Mouse (Mus musculus) hindbrain, embryonic 15.5 days (tissue): ENCODE measurements around the gene Olfr1389. TPM values are rescaled to one million over a fixed set of nuclear protein-coding genes. Genes with fewer than 3 reads are reported as not detected.
"Not testable (repeated sequence)": the region's sequence is repeated elsewhere in the genome, so short reads cannot be mapped to it uniquely, and the experiment has no call there.

ENCODE experiments used
- ATAC-seq: fragments of 200-750 bp; cut with Nextera tagmentation; 2 replicates; pipeline ENCODE4 v1.8.0; 2017; ENCODE audit warnings: low read depth, moderate number of reproducible peaks, moderate TSS enrichment; ENCODE audit not compliant: low FRiP score
- H3K27ac ChIP-seq: fragments of 300-500 bp; sonication (generic); replicated peaks from 2 replicates; pipeline ENCODE4 v1.5.1; 2015; ENCODE audit warnings: mild to moderate bottlenecking, inconsistent platforms
- H3K27me3 ChIP-seq: fragments of 300-500 bp; sonication (generic); 2 replicates; pipeline ENCODE4 v1.6.1; 2015; ENCODE audit warnings: control low read depth, inconsistent platforms
- H3K36me3 ChIP-seq: fragments of 300-500 bp; sonication (generic); 2 replicates; pipeline ENCODE4 v1.6.1; 2015; ENCODE audit warnings: control low read depth, inconsistent platforms
- H3K4me1 ChIP-seq: fragments of 300-500 bp; sonication (generic); replicated peaks from 2 replicates; pipeline ENCODE4 v1.6.1; 2015; ENCODE audit warnings: control low read depth, inconsistent platforms
- H3K4me2 ChIP-seq: fragments of 300-500 bp; sonication (generic); 2 replicates; pipeline ENCODE4 v1.6.1; 2015; ENCODE audit warnings: moderate library complexity, mild to moderate bottlenecking, inconsistent platforms
- H3K4me3 ChIP-seq: fragments of 300-500 bp; sonication (generic); 2 replicates; pipeline ENCODE4 v1.5.1; 2015; ENCODE audit warnings: mild to moderate bottlenecking, inconsistent platforms
- H3K9ac ChIP-seq: fragments of 300-500 bp; sonication (generic); 2 replicates; pipeline ENCODE4 v1.6.1; 2015; ENCODE audit warnings: inconsistent platforms
- H3K9me3 ChIP-seq: fragments of 300-500 bp; sonication (generic); 2 replicates; pipeline ENCODE4 v1.6.1; 2016; ENCODE audit warnings: control low read depth, inconsistent platforms
- WGBS: fragments of 180-500 bp; shearing (Covaris S2); methylation state at CpG from one replicate; pipeline ENCODE4 v1.1.7; 2015; 5-methylcytosine and 5-hydroxymethylcytosine counted together
- polyA plus RNA-seq: library from polyadenylated mRNA; unstranded; fragments of >200 nt; fragmentation: Nextera tagmentation; extraction: Ambion mirVana; gene quantifications from 2 replicates; pipeline ENCODE4 v1.2.1, GENCODE M21; 2015

The Olfr1389 gene
- polyA plus RNA-seq: not detected in 2 replicates

GRCm38 (mm10) chr11:49422767-49423166, at the start of gene Olfr1389:
Olfr1389 (plus strand) TSS chr11:49423067.
- Histone ChIP-seq H3K4me2 (no peak within 1 kb of the TSS), H3K27ac (no peak within 1 kb of the TSS), H3K36me3 (no peaks in the 10 kb centered on the region), H3K27me3 (no peaks in the 10 kb centered on the region), H3K9me3 (no peaks in the 10 kb centered on the region), H3K9ac (no peak within 1 kb of the TSS), H3K4me1 (no peaks in the 10 kb centered on the region), H3K4me3 (no peak within 1 kb of the TSS)
- 88% methylated on average over 2 of the region's 2 CpGs for WGBS
- ATAC-seq: no peak

- H3K27me3 ChIP-seq: no peaks in the 10 kb centered on the region
- H3K36me3 ChIP-seq: no peaks in the 10 kb centered on the region
- ATAC-seq: no peak
- H3K4me2 ChIP-seq: no peak overlapping the region
- no peaks in the 10 kb centered on the region for H3K4me1 ChIP-seq
- H3K4me3 ChIP-seq: no peak overlapping the region
- H3K9me3 ChIP-seq: no peaks in the 10 kb centered on the region
- no peak overlapping the region for H3K27ac ChIP-seq
- H3K9ac ChIP-seq: no peak overlapping the region
These were observed 39.7 kb upstream of the Olfr1389 start for GRCm38 (mm10) chr11:49383133-49383532.

GRCm38 (mm10) chr11:49386118-49386517, 36.7 kb upstream of the Olfr1389 start:
- WGBS: 94% methylated on average over 7 of the region's 7 CpGs
- not testable (repeated sequence) for H3K9ac ChIP-seq, ATAC-seq, H3K9me3 ChIP-seq, H3K4me3 ChIP-seq, H3K27ac ChIP-seq, H3K36me3 ChIP-seq, H3K27me3 ChIP-seq, H3K4me2 ChIP-seq, H3K4me1 ChIP-seq

- H3K4me1 ChIP-seq: not testable (repeated sequence)
- WGBS: 76% methylated on average over 1 of the region's 1 CpGs
These were observed 30.2 kb upstream of the Olfr1389 start for GRCm38 (mm10) chr11:49392707-49393106.

GRCm38 (mm10) chr11:49406784-49407183, 16.1 kb upstream of the Olfr1389 start:
- Histone ChIP-seq H3K27me3 (no peaks in the 10 kb centered on the region), H3K4me2 (no peak overlapping the region), H3K36me3 (no peaks in the 10 kb centered on the region), H3K4me3 (no peak overlapping the region), H3K9me3 (no peaks in the 10 kb centered on the region), H3K9ac (no peak overlapping the region), H3K27ac (no peak overlapping the region), H3K4me1 (no peaks in the 10 kb centered on the region)
- no peak for ATAC-seq
- WGBS: 82% methylated on average over 3 of the region's 3 CpGs

More at GRCm38 (mm10) chr11:49392707-49393106, 30.2 kb upstream of the Olfr1389 start:
- H3K27me3 ChIP-seq, H3K9ac ChIP-seq, H3K4me2 ChIP-seq, ATAC-seq, H3K9me3 ChIP-seq, H3K4me3 ChIP-seq, H3K36me3 ChIP-seq, H3K27ac ChIP-seq: not testable (repeated sequence)

GRCm38 (mm10) chr11:49410540-49410939, 12.3 kb upstream of the Olfr1389 start:
- Histone ChIP-seq H3K9me3 (no peaks in the 10 kb centered on the region), H3K27ac (no peak overlapping the region), H3K27me3 (no peaks in the 10 kb centered on the region), H3K36me3 (no peaks in the 10 kb centered on the region), H3K4me3 (no peak overlapping the region), H3K9ac (no peak overlapping the region), H3K4me2 (no peak overlapping the region), H3K4me1 (no peaks in the 10 kb centered on the region)
- WGBS: 31% methylated on average over 1 of the region's 1 CpGs
- ATAC-seq: no peak

DNA sequence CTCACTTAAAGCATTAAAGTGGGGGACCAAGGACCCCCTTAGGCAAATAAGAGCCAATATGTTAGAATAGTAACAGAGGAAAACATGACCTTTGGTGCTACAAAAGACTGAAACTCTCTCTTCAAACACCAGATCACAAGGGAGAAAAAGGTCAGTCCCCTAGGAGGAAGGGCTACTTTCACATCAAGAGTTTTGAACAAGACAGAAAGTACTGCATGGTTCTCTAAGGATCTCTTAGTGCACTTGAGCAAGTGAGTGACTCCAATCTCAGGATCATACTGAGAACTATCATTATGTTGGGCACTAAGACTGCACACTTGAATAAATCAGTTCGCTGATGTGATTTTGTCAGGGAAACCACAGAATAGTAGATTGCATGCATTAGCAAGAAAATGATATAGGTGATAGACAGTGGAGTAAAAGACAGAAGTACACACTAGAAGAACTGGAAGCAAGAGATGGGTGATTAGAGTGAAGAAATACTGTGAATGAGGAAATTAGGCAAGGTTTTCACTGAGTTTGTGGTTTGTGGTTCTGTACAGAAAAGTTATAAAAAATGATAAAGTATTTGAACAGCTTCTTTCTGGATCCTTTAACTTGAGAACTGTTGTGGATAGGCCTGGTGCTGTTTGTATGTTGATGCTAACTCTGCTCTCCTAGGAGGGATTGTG, 2.5 kb downstream of the Olfr1389 start:
- Histone ChIP-seq H3K4me1 (no peaks in the 10 kb centered on the region), H3K36me3 (no peaks in the 10 kb centered on the region), H3K9ac (no peak overlapping the region), H3K4me2 (no peak overlapping the region), H3K27me3 (no peaks in the 10 kb centered on the region), H3K27ac (no peak overlapping the region), H3K4me3 (no peak overlapping the region), H3K9me3 (no peaks in the 10 kb centered on the region)
- no peak for ATAC-seq
- 89% methylated on average over 1 of the region's 1 CpGs for WGBS

DNA sequence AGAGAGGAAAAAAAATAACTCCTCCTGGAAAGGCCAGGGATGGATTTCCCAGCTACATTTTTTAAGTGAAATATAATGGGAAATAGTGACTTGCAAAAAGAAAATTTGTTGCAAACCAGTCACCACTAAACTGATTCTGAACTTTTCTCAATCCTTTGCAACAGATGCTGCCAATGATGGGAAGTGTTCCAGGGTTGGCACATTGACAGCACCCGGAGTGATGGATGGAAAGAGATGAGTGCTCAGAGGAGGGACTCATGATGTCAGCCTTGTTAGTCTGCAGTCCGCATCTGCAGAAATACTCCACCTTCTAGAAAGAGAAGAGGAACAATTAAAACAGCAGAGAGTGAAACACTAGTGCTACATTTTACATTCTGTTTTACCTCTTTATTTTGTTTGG, 6.8 kb downstream of the Olfr1389 start:
- no peaks in the 10 kb centered on the region for H3K4me1 ChIP-seq
- H3K4me3 ChIP-seq: no peak overlapping the region
- H3K9ac ChIP-seq: no peak overlapping the region
- no peaks in the 10 kb centered on the region for H3K36me3 ChIP-seq
- ATAC-seq: no peak
- no peaks in the 10 kb centered on the region for H3K9me3 ChIP-seq
- H3K27ac ChIP-seq: no peak overlapping the region
- 90% methylated on average over 2 of the region's 2 CpGs for WGBS
- no peak overlapping the region for H3K4me2 ChIP-seq
- no peaks in the 10 kb centered on the region for H3K27me3 ChIP-seq

DNA sequence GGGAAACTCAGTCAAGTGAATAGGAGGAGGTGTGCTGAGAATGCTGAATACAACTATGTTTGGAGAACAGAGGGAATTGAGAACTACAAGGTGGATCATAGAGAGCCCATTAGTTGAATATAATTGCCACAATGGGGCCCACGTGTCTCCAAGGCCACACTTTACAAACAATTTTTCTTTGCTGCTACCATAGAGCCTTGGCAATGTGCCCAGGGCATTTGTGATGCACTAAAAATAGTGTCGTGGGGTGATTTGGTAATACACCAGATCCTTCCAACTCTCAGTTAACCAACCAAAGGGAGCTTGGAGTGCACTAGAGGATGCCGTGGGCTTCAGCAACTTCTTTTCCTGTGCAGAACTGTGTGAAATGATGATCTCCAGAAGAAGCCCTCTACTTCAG, 13.5 kb downstream of the Olfr1389 start, which contains the start of gene Olfr1388:
Gene Olfr1388 (plus strand): TSS at position 214 of the 400 bp plus-strand sequence.
- ATAC-seq: no peak
- 53% methylated on average over 3 of the region's 3 CpGs for WGBS

DNA sequence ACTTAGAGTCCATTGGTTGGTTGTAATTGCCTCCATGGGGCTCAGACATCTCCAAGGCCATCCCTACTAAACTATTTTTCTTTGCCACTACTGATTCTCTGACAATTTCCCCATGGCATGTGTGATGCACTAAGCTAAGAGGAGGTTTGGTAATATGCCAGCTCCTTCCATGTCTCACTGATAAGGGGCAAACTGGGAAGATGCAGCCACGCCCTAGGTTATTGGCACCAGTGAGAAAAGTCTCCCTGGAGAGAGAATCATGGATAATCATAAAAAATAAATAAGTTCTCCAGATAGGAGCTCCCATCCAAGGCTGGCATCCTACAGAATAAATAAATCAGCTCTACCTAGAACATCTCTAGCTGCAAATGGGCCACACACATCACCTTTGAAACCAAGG, 32.2 kb downstream of the Olfr1389 start, which contains the start of gene Olfr1387:
Gene Olfr1387 (plus strand): TSS at position 301 of the 400 bp plus-strand sequence.
- Histone ChIP-seq H3K36me3 (no peaks in the 10 kb centered on the region), H3K27me3 (no peaks in the 10 kb centered on the region), H3K4me3 (no peak within 1 kb of the TSS), H3K9me3 (no peaks in the 10 kb centered on the region), H3K27ac (no peak within 1 kb of the TSS), H3K9ac (no peak within 1 kb of the TSS), H3K4me2 (no peak within 1 kb of the TSS), H3K4me1 (no peaks in the 10 kb centered on the region)
- 90% methylated on average over 1 of the region's 1 CpGs for WGBS
- ATAC-seq: no peak

More for the DNA sequence above, 13.5 kb downstream of the Olfr1389 start, which contains the start of gene Olfr1388:
- no peaks in the 10 kb centered on the region for H3K9me3 ChIP-seq
- no peak within 1 kb of the TSS for H3K4me2 ChIP-seq
- H3K4me1 ChIP-seq: no peaks in the 10 kb centered on the region
- no peaks in the 10 kb centered on the region for H3K36me3 ChIP-seq
- no peak within 1 kb of the TSS for H3K27ac ChIP-seq
- H3K27me3 ChIP-seq: no peaks in the 10 kb centered on the region
- H3K9ac ChIP-seq: no peak within 1 kb of the TSS
- H3K4me3 ChIP-seq: no peak within 1 kb of the TSS

DNA sequence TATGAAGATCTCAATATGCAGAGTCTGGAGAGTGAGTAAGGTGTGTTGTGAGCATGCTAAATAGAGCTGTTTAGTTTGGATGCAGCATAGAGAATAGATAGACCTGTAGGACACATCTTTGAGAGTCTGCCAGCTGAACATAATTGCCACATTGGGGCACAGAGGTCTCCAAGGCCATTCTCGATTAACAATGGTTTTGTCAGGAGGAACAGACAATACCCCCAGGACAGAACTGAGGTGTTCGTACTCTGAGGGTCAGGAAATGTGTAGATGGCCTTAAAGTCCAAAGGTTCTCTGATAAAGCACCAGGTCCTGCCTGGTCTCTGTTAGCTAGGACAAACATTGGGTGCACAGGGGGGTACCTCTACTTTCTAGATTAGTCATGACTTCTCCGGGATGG, 41.9 kb downstream of the Olfr1389 start, which contains the start of gene Olfr1386:
Gene Olfr1386 (plus strand): TSS at position 301 of the 400 bp plus-strand sequence.
- H3K9me3 ChIP-seq, H3K9ac ChIP-seq, H3K4me2 ChIP-seq, ATAC-seq, H3K27me3 ChIP-seq, H3K4me1 ChIP-seq, H3K4me3 ChIP-seq, H3K36me3 ChIP-seq, H3K27ac ChIP-seq: not testable (repeated sequence)
- WGBS: 84% methylated on average over 3 of the region's 3 CpGs
